Mouse (Mus musculus): ENCODE measurements at regions not wholly inside any gene's neighbourhood (a gene's known extent, or its start where the extent isn't known, plus 50 kb on each side); places are given as distances from the start of the nearest gene placed in this dataset.

GRCm38 (mm10) chr6:71029663-71030062, 73.3 kb downstream of the Foxi3 start:
- H3K4me1 ChIP-seq (ENCODE audit: control insufficient read depth in 1 of 2, insufficient read depth in 2 of 2): no peaks in the 10 kb centered on the region
- no peaks in the 10 kb centered on the region for H3K27me3 ChIP-seq (replicated peaks)
- H3K4me2 ChIP-seq (ENCODE audit: insufficient read depth, low read depth, poor library complexity, severe bottlenecking): no peak overlapping the region
- TF ChIP-seq HCFC1 (IDR thresholded peaks at IDR 0.05; ENCODE audit: low read depth, low read length): no peak
- no peak for TF ChIP-seq RCOR1 (conservative IDR thresholded peaks at IDR 0.05; ENCODE audit: low read depth, low read length)
- TF ChIP-seq JUN (IDR thresholded peaks at IDR 0.05; ENCODE audit: insufficient read depth, low read depth, low read length): no peak
- no peak for TF ChIP-seq UBTF (IDR thresholded peaks at IDR 0.05; ENCODE audit: low read depth, low read length)
- TF ChIP-seq TCF12 (IDR thresholded peaks at IDR 0.05; ENCODE audit: low read depth, low read length): no peak
- TF ChIP-seq TBP (conservative IDR thresholded peaks at IDR 0.05; ENCODE audit: low read depth, low read length): no peak
- TF ChIP-seq ETS1 (conservative IDR thresholded peaks at IDR 0.05; ENCODE audit: low read depth, low read length): no peak
- TF ChIP-seq IRF4 (IDR thresholded peaks at IDR 0.05; ENCODE audit: low read depth, low read length): no peak
- TF ChIP-seq JUND (conservative IDR thresholded peaks at IDR 0.05; ENCODE audit: low read depth, low read length): no peak
- TF ChIP-seq PAX5 (IDR thresholded peaks at IDR 0.05; ENCODE audit: low read length): no peak
- TF ChIP-seq ZNF384 (IDR thresholded peaks at IDR 0.05; ENCODE audit: low read depth, low read length): no peak
- no peak for TF ChIP-seq ELF1 (IDR thresholded peaks at IDR 0.05; ENCODE audit: low read depth, low read length)
- no peak for TF ChIP-seq RAD21 (IDR thresholded peaks at IDR 0.05; ENCODE audit: low read depth, low read length)
- TF ChIP-seq E2F4 (IDR thresholded peaks at IDR 0.05; ENCODE audit: insufficient replicate concordance, low read depth, low read length): no peak
- no peak for TF ChIP-seq ZKSCAN1 (IDR thresholded peaks at IDR 0.05; ENCODE audit: borderline replicate concordance, low read depth, low read length)
- H3K9me3 ChIP-seq (replicated peaks; ENCODE audit: low read length): no peaks in the 10 kb centered on the region
- H3K36me3 ChIP-seq (replicated peaks in 1 of 2; ENCODE audit: control insufficient read depth in 1 of 2, insufficient read depth in 1 of 2, low read length in 1 of 2): no peaks in the 10 kb centered on the region
- no peak overlapping the region for H3K27ac ChIP-seq (ENCODE audit: insufficient read depth, low read depth)
- H3K79me2 ChIP-seq (replicated peaks; ENCODE audit: control insufficient read depth, extremely low read depth, insufficient read depth, poor library complexity, severe bottlenecking): no peaks in the 10 kb centered on the region
- dilution Hi-C loops (cut with MboI; ENCODE audit: extremely low pct_ligation_motif_present, extremely low pct_unique_long_range_greater_than_20kb, low sequenced_read_pairs) (no loop called here), in situ Hi-C loops (cut with MboI; ENCODE audit: low pct_ligation_motif_present, low pct_unique_long_range_greater_than_20kb, low sequenced_read_pairs) (loop anchor here (10.0 kb wide), 1 partner anchor 95 kb away; no protein-coding TSS in a partner anchor)
- H3K4me3 ChIP-seq (replicated peaks in 1 of 3; ENCODE audit: low read depth in 2 of 3, low read length in 2 of 3, poor library complexity in 1 of 3): no peak overlapping the region
- no peak overlapping the region for H3K9ac ChIP-seq (ENCODE audit: insufficient read depth, low read depth)
- DNase-seq (ENCODE audit: extremely low read depth): no peak

- DNase-seq (ENCODE audit: extremely low read depth): peak; percentile 54
- Histone ChIP-seq H3K36me3 (replicated peaks in 1 of 2; ENCODE audit: control insufficient read depth in 1 of 2, insufficient read depth in 1 of 2, low read length in 1 of 2) (no peaks in the 10 kb centered on the region), H3K27ac (ENCODE audit: insufficient read depth, low read depth) (no peak overlapping the region), H3K27me3 (replicated peaks) (no peaks in the 10 kb centered on the region), H3K4me1 (ENCODE audit: control insufficient read depth in 1 of 2, insufficient read depth in 2 of 2) (no peaks in the 10 kb centered on the region), H3K9me3 (replicated peaks; ENCODE audit: low read length) (no peaks in the 10 kb centered on the region), H3K4me2 (ENCODE audit: insufficient read depth, low read depth, poor library complexity, severe bottlenecking) (no peak overlapping the region), H3K9ac (ENCODE audit: insufficient read depth, low read depth) (no peak overlapping the region), H3K4me3 (replicated peaks in 1 of 3; ENCODE audit: low read depth in 2 of 3, low read length in 2 of 3, poor library complexity in 1 of 3) (no peak overlapping the region), H3K79me2 (replicated peaks; ENCODE audit: control insufficient read depth, extremely low read depth, insufficient read depth, poor library complexity, severe bottlenecking) (no peaks in the 10 kb centered on the region)
- dilution Hi-C loops (cut with MboI; ENCODE audit: extremely low pct_ligation_motif_present, extremely low pct_unique_long_range_greater_than_20kb, low sequenced_read_pairs): no loop called here
- no peak for TF ChIP-seq KAT2A (IDR thresholded peaks at IDR 0.05; ENCODE audit: insufficient replicate concordance, low read length)
- no peak for TF ChIP-seq USF1 (IDR thresholded peaks at IDR 0.05; ENCODE audit: low read depth, low read length)
- TF ChIP-seq TCF12 (IDR thresholded peaks at IDR 0.05; ENCODE audit: low read depth, low read length): no peak
- no peak for TF ChIP-seq CHD1 (IDR thresholded peaks at IDR 0.05; ENCODE audit: low read depth, low read length)
- no peak for TF ChIP-seq UBTF (IDR thresholded peaks at IDR 0.05; ENCODE audit: low read depth, low read length)
- peak; percentile 85 for TF ChIP-seq SMC3 (IDR thresholded peaks at IDR 0.05; ENCODE audit: low read depth, low read length)
- TF ChIP-seq ZC3H11A (IDR thresholded peaks at IDR 0.05; ENCODE audit: low read depth, low read length): no peak
- TF ChIP-seq NELFE (IDR thresholded peaks at IDR 0.05; ENCODE audit: low read depth, low read length): no peak
- TF ChIP-seq EP300 (IDR thresholded peaks at IDR 0.05; ENCODE audit: low read length): no peak
- no peak for TF ChIP-seq HCFC1 (IDR thresholded peaks at IDR 0.05; ENCODE audit: low read depth, low read length)
- no peak for TF ChIP-seq MYC (IDR thresholded peaks at IDR 0.05; ENCODE audit: low read depth, low read length)
- TF ChIP-seq SIN3A (IDR thresholded peaks at IDR 0.05; ENCODE audit: low read length): no peak
- no peak for TF ChIP-seq BHLHE40 (IDR thresholded peaks at IDR 0.05; ENCODE audit: low read depth, low read length)
- TF ChIP-seq ELF1 (IDR thresholded peaks at IDR 0.05; ENCODE audit: low read depth, low read length): no peak
- TF ChIP-seq RAD21 (IDR thresholded peaks at IDR 0.05; ENCODE audit: low read depth, low read length): peak; percentile 57
- TF ChIP-seq CTCF (conservative IDR thresholded peaks at IDR 0.05 in 1 of 2, IDR thresholded peaks at IDR 0.05 in 1 of 2; ENCODE audit: low read depth in 2 of 2, low read length in 2 of 2): peak; percentile 49 to 75
- no peak for TF ChIP-seq JUND (conservative IDR thresholded peaks at IDR 0.05; ENCODE audit: low read depth, low read length)
- TF ChIP-seq ZNF384 (IDR thresholded peaks at IDR 0.05; ENCODE audit: low read depth, low read length): 0 out of 2 replicates have a peak, but pooled peaks have one; percentile 9
- TF ChIP-seq MXI1 (IDR thresholded peaks at IDR 0.05; ENCODE audit: low read depth, low read length): no peak
- TF ChIP-seq PAX5 (IDR thresholded peaks at IDR 0.05; ENCODE audit: low read length): no peak
- TF ChIP-seq GABPA (IDR thresholded peaks at IDR 0.05; ENCODE audit: insufficient replicate concordance, low read depth, low read length): no peak
- no peak for TF ChIP-seq POLR2AphosphoS2 (IDR thresholded peaks at IDR 0.05; ENCODE audit: low read depth, low read length)
- no peak for TF ChIP-seq POLR2A (IDR thresholded peaks at IDR 0.05; ENCODE audit: low read depth, low read length)
- no peak for TF ChIP-seq ETS1 (conservative IDR thresholded peaks at IDR 0.05; ENCODE audit: low read depth, low read length)
- no peak for TF ChIP-seq CHD2 (IDR thresholded peaks at IDR 0.05; ENCODE audit: low read length)
- in situ Hi-C loops (cut with MboI; ENCODE audit: low pct_ligation_motif_present, low pct_unique_long_range_greater_than_20kb, low sequenced_read_pairs): no loop called here
Observed at GRCm38 (mm10) chr6:71030541-71030940, 74.2 kb downstream of the Foxi3 start.
